Mouse (Mus musculus): ENCODE measurements around the gene Paqr9. TPM values are rescaled to one million over a fixed set of nuclear protein-coding genes. Genes with fewer than 3 reads are reported as not detected.

Gene Paqr9
- total and polyA plus RNA-seq, 2 experiments from 2014 or later: 5.9 to 22.3 TPM

DNA sequence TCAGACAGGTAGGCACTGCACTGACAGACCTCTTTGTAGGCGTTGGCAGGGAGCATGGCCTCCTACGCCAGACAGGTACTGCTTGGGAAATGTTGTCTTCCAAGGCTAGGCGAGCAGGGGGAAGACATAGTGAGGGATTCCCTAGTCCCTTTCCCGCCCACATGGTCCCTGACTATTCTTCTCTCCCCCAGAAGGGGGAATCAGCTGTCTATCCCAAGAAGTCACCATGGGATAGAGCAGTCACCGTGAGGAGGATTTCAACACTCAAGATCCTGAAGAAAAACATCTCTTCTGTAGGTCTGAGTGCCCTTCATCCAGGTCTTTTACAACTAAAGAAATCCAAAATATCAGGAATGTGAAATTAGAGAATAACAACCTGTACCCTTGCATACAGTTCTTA is 47.7 kb downstream of the Paqr9 start:
- H3K27me3 ChIP-seq (ENCODE audit: insufficient read depth, low read length): no peaks in the 10 kb centered on the region
- ATAC-seq (no peak), DNase-seq (ENCODE audit: low spot score) (no peak)
- no peak overlapping the region for H3K4me3 ChIP-seq (ENCODE audit: low read length)
- H3K36me3 ChIP-seq (ENCODE audit: insufficient read depth, low read length): no peaks in the 10 kb centered on the region
- H3K27ac ChIP-seq: no peak overlapping the region
- no peaks in the 10 kb centered on the region for H3K4me1 ChIP-seq (ENCODE audit: insufficient read depth, low read length)
- H3K9me3 ChIP-seq (ENCODE audit: low read length): no peaks in the 10 kb centered on the region
- peak; percentile 32 for TF ChIP-seq CTCF (IDR thresholded peaks at IDR 0.05; ENCODE audit: low read depth)
- no peak overlapping the region for H3K9ac ChIP-seq (replicated peaks; ENCODE audit: low read length)
- 62% methylated on average over 5 of the region's 5 CpGs for WGBS
- H3K4me2 ChIP-seq (ENCODE audit: low read depth, low read length): no peak overlapping the region

GRCm38 (mm10) chr9:95612246-95612768 is 52.9 kb downstream of the Paqr9 start:
- no peak overlapping the region for H3K9ac ChIP-seq (replicated peaks; ENCODE audit: low read length)
- H3K4me3 ChIP-seq (ENCODE audit: low read length): no peak overlapping the region
- WGBS: 90% methylated on average over 8 of the region's 8 CpGs

DNA sequence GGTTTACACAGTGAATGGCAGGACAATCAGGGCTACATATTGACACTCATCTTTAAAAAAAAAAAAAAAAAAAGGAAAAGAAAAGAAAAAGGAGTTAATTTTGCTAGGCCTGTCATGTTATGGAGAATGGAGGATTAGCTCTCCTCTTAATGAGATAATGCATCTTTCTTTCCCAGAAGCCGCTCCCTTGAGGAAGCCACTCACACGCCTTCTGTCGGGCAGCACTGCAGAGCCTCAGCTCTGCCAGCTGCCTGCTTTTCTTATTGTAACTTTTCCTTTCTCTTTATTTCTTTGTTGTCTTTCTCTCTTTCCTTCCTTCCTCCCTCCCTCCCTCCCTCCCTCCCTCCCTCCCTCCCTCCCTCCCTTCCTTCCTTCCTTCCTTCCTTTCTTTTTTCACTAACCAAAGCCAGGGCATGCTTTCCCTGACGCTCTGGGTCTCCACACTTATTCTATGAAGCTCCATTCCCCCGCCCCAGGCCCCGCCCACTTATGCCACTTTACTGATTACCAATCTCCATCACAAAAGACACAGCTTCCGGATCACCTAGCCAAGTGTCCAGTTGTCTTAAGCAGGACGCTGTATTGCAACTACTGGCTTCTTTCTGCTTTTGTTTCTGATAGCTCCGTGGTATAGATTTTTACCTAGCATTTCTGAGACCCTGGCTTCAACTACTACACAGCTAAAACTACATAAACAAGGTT is 54.1 kb downstream of the Paqr9 start:
- no peaks in the 10 kb centered on the region for H3K9me3 ChIP-seq (ENCODE audit: low read length)
- no peaks in the 10 kb centered on the region for H3K4me1 ChIP-seq (ENCODE audit: insufficient read depth, low read length)
- no peak overlapping the region for H3K9ac ChIP-seq (replicated peaks; ENCODE audit: low read length)
- WGBS: 7% methylated on average over 9 of the region's 9 CpGs
- H3K27ac ChIP-seq: no peak overlapping the region
- H3K4me2 ChIP-seq (ENCODE audit: low read depth, low read length): peak overlapping the region; percentile 39
- no peak for TF ChIP-seq CTCF (IDR thresholded peaks at IDR 0.05; ENCODE audit: low read depth)
- ATAC-seq: 0 out of 2 replicates have a peak, but pooled peaks have one; percentile 51
- H3K36me3 ChIP-seq (ENCODE audit: insufficient read depth, low read length): no peaks in the 10 kb centered on the region
- DNase-seq (ENCODE audit: low spot score): peak; percentile 49
- H3K4me3 ChIP-seq (ENCODE audit: low read length): no peak overlapping the region
- H3K27me3 ChIP-seq (ENCODE audit: insufficient read depth, low read length): no peaks in the 10 kb centered on the region

More at GRCm38 (mm10) chr9:95612246-95612768, 52.9 kb downstream of the Paqr9 start:
- H3K4me1 ChIP-seq (ENCODE audit: insufficient read depth, low read length): no peaks in the 10 kb centered on the region
- no peak for TF ChIP-seq CTCF (IDR thresholded peaks at IDR 0.05; ENCODE audit: low read depth)
- H3K4me2 ChIP-seq (ENCODE audit: low read depth, low read length): no peak overlapping the region
- H3K27ac ChIP-seq: no peak overlapping the region
- no peaks in the 10 kb centered on the region for H3K36me3 ChIP-seq (ENCODE audit: insufficient read depth, low read length)
- no peaks in the 10 kb centered on the region for H3K9me3 ChIP-seq (ENCODE audit: low read length)
- H3K27me3 ChIP-seq (ENCODE audit: insufficient read depth, low read length): no peaks in the 10 kb centered on the region
- ATAC-seq (no peak), DNase-seq (ENCODE audit: low spot score) (no peak)

- DNase-seq (ENCODE audit: low spot score) (no peak), ATAC-seq (no peak)
- Histone ChIP-seq H3K4me1 (ENCODE audit: insufficient read depth, low read length) (no peaks in the 10 kb centered on the region), H3K9ac (replicated peaks; ENCODE audit: low read length) (no peak overlapping the region), H3K36me3 (ENCODE audit: insufficient read depth, low read length) (no peaks in the 10 kb centered on the region), H3K27me3 (ENCODE audit: insufficient read depth, low read length) (no peaks in the 10 kb centered on the region), H3K4me3 (ENCODE audit: low read length) (no peak overlapping the region), H3K27ac (no peak overlapping the region), H3K9me3 (ENCODE audit: low read length) (no peaks in the 10 kb centered on the region), H3K4me2 (ENCODE audit: low read depth, low read length) (no peak overlapping the region)
- WGBS: 77% methylated on average over 14 of the region's 14 CpGs
- no peak for TF ChIP-seq CTCF (IDR thresholded peaks at IDR 0.05; ENCODE audit: low read depth)
Observed at GRCm38 (mm10) chr9:95614861-95615615, 55.6 kb downstream of the Paqr9 start.

DNA sequence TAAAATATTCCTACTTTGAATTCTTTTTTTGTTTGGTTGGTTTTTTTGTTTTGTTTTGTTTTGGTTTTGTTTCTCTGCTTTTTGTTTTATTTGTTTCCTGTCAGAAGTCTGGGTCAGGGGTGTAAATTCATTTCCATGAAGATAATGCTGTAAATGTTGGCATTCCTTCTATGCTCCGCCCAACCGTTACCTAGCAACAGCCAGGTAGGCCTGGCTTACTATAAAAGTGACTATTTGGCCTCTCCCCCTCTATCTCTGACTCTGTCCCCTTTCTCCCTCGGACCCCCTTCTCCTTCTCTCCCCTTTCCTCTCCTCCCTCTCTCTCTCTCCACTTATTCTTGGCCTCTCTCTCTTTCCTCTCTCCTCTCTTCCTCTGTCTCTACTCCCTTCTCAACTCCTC is 56.5 kb downstream of the Paqr9 start:
- Histone ChIP-seq H3K4me2 (ENCODE audit: low read depth, low read length) (no peak overlapping the region), H3K36me3 (ENCODE audit: insufficient read depth, low read length) (no peaks in the 10 kb centered on the region), H3K9me3 (ENCODE audit: low read length) (no peaks in the 10 kb centered on the region), H3K4me1 (ENCODE audit: insufficient read depth, low read length) (no peaks in the 10 kb centered on the region), H3K9ac (replicated peaks; ENCODE audit: low read length) (no peak overlapping the region), H3K27ac (no peak overlapping the region), H3K27me3 (ENCODE audit: insufficient read depth, low read length) (no peaks in the 10 kb centered on the region), H3K4me3 (ENCODE audit: low read length) (no peak overlapping the region)
- ATAC-seq: no peak
- no peak for DNase-seq (ENCODE audit: low spot score)
- WGBS: 83% methylated on average over 3 of the region's 3 CpGs
- TF ChIP-seq CTCF (IDR thresholded peaks at IDR 0.05; ENCODE audit: low read depth): no peak

Other genes with a start within 250 kb of the Paqr9 start
- gene Chst2, start 152.9 kb upstream of the Paqr9 start, total RNA-seq (2014; rRNA removed): 73.8 and 88.2 TPM in 2 replicates
- gene Chst2, start 152.9 kb upstream of the Paqr9 start, polyA plus RNA-seq (2015; fragmentation: Nextera tagmentation; extraction: Ambion mirVana): 27.5 and 28.0 TPM in 2 replicates
- 30.2 and 35.2 TPM in 2 replicates for gene U2surp, start 47.7 kb upstream of the Paqr9 start, total RNA-seq (2014; rRNA removed)
- gene U2surp, start 47.7 kb upstream of the Paqr9 start, polyA plus RNA-seq (2015; fragmentation: Nextera tagmentation; extraction: Ambion mirVana): 122 and 128 TPM in 2 replicates
- gene Pcolce2, start 77.9 kb downstream of the Paqr9 start, total RNA-seq (2014; rRNA removed): 2.4 and 2.6 TPM in 2 replicates
- 2.5 and 3.1 TPM in 2 replicates for gene Pcolce2, start 77.9 kb downstream of the Paqr9 start, polyA plus RNA-seq (2015; fragmentation: Nextera tagmentation; extraction: Ambion mirVana)
- gene Trpc1, start 190.7 kb downstream of the Paqr9 start, total RNA-seq (2014; rRNA removed): 22.9 and 23.2 TPM in 2 replicates
- gene Trpc1, start 190.7 kb downstream of the Paqr9 start, polyA plus RNA-seq (2015; fragmentation: Nextera tagmentation; extraction: Ambion mirVana): 8.8 and 9.6 TPM in 2 replicates

All from hindbrain, postnatal 0 days (tissue).